In the genomic region with DNA sequence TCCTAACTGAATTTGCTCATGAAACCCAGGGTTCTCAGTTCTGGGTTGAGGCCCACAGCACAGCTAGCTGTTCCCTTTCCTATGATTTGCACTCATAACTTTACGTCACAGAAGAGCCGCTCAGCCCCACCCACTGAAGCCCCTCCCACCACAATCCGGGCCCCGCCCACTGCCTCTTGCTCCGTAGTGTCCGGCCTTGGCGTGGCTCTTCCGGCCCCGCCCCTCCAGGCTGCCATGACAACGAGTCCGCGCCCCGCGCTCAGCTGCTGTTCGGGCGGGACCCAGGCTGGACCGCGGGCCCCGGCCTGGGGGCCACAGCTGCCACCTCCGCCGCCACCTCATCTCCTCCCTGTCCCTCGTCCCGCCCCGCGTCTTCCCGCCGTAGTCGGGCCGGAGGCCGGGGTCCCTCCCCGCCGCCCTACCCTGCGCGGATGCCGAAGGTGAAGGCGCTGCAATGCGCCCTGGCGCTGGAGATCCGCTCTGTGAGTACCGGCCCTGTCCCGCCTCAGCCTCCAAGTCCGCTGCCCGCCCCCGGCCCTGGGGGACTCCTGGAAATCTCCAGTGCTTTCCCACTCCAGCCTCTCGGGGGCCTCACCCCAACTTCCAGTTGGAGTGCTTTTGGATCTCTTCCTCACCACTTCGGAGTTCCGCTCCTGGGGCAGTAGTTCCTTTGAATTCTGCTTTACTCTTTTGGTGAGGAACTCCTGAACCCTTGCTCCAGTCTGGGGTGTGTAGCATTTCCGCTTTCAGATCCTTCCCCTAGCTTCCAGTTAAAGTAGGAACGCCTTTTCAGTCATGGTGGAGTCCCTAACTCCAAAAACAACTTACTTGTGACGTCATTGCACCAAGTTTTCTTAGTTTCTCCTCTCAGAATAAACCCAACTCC, we compare ENCODE assay signal across 8 mouse cellular contexts. TPM values are rescaled to one million over a fixed set of nuclear protein-coding genes. Genes with fewer than 3 reads are reported as not detected.
DNase-seq lines count a peak whose midpoint lies in the region; ATAC-seq lines count a peak whose summit lies in the region.

A gene (plus strand): TSS at position 209 of the 886 bp plus-strand sequence.

- H3K9me3 ChIP-seq in heart, embryonic 10.5 days = no peaks in the 10 kb centered on the region
- H3K9me3 ChIP-seq in kidney, embryonic 15.5 days (replicated peaks) = no peaks in the 10 kb centered on the region

- peak; percentile 85 for ATAC-seq in erythroblast, adult 5-6 weeks (replicated peaks; ENCODE audit: low FRiP score, poor library complexity, severe bottlenecking)
- ATAC-seq in kidney, embryonic 15.5 days (replicated peaks; ENCODE audit: low FRiP score) = peak; percentile 99

- H3K27ac ChIP-seq in heart, embryonic 10.5 days = peak within 1 kb of the TSS; percentile 88
- peak within 1 kb of the TSS; percentile 89 for H3K27ac ChIP-seq in kidney, embryonic 15.5 days

- DNase-seq in A20 (ENCODE audit: low read depth, low spot score) = peak; percentile 80
- peak; percentile 69 for DNase-seq in brain, adult 2 months (ENCODE audit: low read depth, low spot score)
- peak; percentile 95 for DNase-seq in heart, embryonic 10.5 days (ENCODE audit: low spot score)
- peak; percentile 93 for DNase-seq in liver
- peak; percentile 76 to 92 for DNase-seq in monocyte, adult 2 months (ENCODE audit: low read depth in 1 of 2, low spot score in 2 of 2)
- DNase-seq in spleen, postnatal 14 days (ENCODE audit: low spot score in 2 of 2) = peak; percentile 83 to 88

- H3K27me3 ChIP-seq in heart, embryonic 10.5 days (ENCODE audit: insufficient read depth, poor library complexity, severe bottlenecking) = no peaks in the 10 kb centered on the region
- no peaks in the 10 kb centered on the region for H3K27me3 ChIP-seq in kidney, embryonic 15.5 days

- peak within 1 kb of the TSS; percentile 98 for H3K4me3 ChIP-seq in heart, embryonic 10.5 days
- peak within 1 kb of the TSS; percentile 97 for H3K4me3 ChIP-seq in kidney, embryonic 15.5 days (replicated peaks)

- H3K36me3 ChIP-seq in heart, embryonic 10.5 days = no peaks in the 10 kb centered on the region
- no peaks in the 10 kb centered on the region for H3K36me3 ChIP-seq in kidney, embryonic 15.5 days

- under 1% methylated on average over 49 of the region's 50 CpGs for WGBS in heart, embryonic 10.5 days
- WGBS in kidney, embryonic 15.5 days = under 1% methylated on average over 50 of the region's 50 CpGs

- H3K4me1 ChIP-seq in heart, embryonic 10.5 days = peaks cover 9% of the 10 kb centered on the region
- peaks cover 11% of the 10 kb centered on the region for H3K4me1 ChIP-seq in kidney, embryonic 15.5 days

- peak within 1 kb of the TSS; percentile 76 for H3K9ac ChIP-seq in kidney, embryonic 15.5 days

- peak within 1 kb of the TSS; percentile 74 for H3K4me2 ChIP-seq in kidney, embryonic 15.5 days

RNA-seq across cellular contexts. Expression of the gene that starts here (rescaled TPM):
- 1.9 and 4.0 TPM in 2 replicates for total RNA-seq in erythroblast, adult 5-6 weeks (2015; ENCODE audit: low replicate concordance)
- 1.9 and 3.1 TPM in 2 replicates for total RNA-seq in erythroblast, adult 5-6 weeks (2017; ENCODE audit: low replicate concordance)
- 22.3 and 24.4 TPM in 2 replicates for polyA plus RNA-seq in heart, embryonic 10.5 days (2016; fragmentation: Nextera tagmentation; extraction: Ambion mirVana)
- polyA plus RNA-seq in kidney, embryonic 15.5 days (2015; fragmentation: Nextera tagmentation; extraction: Ambion mirVana) = 30.7 and 31.2 TPM in 2 replicates

Comparison
In these comparisons a context has a peak if more than half of its experiments do, and no peak if none do; other contexts are left out.
1. Peak in every context shown above with its lines: DNase-seq, ATAC-seq, H3K4me3 ChIP-seq and H3K27ac ChIP-seq.